Mouse (Mus musculus) WW6 (cell line): ENCODE measurements around the gene Stk10.
"Not testable (repeated sequence)": the region's sequence is repeated elsewhere in the genome, so short reads cannot be mapped to it uniquely, and the experiment has no call there.

Experiments
- DNase-seq: peaks from one replicate; pipeline ENCODE4 v3.0.0-alpha.2; 2013; ENCODE audit warnings: low read depth, low spot score

The Stk10 gene

DNA sequence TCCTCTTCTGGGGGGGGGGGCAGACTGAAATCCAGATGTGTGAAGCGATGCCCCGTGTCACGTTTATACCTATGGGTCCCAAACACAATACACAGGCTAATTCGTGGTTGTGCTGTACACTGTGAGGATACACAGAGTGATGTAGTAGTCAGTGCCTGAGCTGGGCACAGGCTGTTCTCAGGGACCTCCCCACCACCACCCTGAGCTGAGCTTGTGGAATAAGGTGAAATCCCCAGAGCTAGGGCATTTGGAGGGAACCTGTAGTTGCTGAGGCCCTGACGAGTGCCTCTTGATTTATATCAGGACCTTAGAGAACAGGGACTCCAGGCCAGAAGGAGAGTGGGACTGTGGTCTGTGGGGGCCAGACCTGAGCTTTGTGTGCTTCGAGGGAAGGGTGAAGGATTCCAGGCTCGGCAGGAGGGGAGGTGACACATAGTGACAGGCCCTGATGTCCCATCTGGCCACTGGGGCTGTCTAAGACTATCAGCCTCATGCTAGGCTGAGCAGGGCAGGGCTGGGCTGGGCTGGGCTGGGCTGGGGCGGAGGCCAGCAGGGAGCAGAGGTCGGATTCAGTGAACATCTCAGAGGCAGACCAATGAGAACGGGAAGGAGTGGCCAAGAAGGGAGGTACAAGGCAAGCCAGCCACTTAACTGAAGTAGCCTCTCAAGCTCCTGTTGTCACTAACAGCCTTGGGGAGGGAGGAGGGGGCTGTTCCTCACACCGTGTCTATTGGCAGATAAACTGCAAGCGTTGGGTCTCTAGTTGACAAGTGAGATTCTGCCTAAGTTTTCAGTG, 68.6 kb downstream of the Stk10 start:
- no peak for DNase-seq

DNA sequence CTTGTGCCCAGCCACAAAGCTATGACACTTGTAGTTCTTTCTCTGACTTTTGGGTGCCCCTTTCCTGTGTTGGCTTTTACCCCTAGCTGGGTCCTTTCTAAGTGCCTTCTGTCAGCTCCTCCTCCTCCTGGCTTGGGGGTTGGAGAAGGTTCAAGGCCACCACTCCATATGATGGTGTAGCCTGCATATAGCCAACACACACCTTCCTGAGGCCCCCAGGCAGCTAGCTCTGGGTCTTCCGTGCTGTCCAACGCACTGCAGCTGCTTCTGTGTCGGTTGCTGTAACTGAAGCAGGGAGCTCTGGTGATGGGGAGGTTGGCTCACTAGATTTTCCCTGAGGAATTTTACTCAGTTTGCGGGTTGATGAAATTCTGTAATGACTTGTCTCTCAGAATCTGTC, 71.6 kb downstream of the Stk10 start:
- DNase-seq: no peak

DNA sequence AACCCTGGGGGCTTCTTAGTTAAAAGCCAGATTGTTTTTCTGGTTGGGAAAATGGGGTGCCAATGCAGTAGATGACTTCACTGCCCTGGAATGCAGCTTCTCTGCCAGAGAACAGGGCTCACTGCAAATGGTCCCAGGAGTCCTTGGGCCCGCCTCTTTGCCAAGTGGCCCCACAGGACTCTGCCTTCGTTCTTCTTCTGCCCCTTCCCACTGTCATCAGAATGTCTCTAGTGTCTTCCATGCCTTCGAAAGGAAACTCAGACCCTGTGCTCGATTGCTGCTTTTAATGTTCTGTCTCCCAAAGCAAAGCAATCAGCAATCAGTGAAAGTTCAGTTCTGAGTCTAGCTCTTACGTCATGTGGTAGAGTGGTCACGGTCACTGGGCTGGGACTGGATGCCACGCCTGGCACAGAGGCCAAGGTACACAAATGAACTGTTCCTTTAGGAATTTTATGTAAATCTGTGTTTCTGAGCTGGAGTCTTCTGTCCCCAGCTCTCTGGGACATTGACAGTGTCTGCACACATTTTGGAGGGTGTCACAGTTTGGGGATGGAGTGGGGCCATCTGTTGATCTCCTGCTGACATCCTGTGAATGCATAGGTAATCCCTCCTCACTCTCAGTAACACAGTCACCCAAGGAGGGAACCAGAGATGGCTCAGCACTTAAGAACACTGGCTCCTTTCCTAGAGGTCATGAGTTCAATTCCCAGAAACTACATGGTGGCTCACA, 72.2 kb downstream of the Stk10 start:
- DNase-seq: no peak

DNA sequence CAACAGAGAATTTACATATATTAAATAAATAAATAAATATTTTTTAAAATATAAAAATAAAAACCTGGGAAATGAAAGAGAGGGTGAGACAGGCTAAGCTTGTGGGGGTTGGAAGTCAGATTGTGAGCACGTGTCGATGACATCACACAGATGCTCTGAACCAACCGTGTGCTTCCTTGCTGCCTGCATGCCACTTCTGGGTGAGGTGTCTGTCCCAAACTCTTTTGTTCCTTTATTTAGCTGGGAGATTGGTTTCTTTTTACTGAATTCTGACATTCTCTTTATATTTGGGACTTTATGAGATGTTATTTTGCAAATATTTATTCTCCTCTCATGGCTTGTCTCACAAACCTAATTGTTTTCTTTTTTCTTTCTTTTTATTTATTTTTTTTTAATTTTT, 72.8 kb downstream of the Stk10 start:
- DNase-seq: no peak

DNA sequence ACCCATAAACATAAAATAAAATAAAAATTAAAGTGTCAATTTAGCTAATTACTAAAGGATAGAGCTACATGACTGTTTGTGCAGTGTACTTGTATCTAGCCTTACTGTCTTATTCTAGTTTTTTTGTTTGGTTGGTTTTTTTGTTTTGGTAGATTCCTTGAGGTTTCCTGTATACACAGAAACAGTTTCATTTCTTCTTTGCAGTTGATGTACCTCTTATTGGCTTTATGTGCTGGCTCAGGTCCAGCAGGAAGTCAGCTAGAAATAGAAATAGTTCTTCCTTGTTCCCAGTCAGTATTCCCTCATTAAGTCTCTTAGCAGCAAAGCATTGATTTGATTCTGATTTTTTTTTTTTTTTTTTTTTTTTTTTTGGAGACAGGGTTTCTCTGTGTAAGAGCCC, 74.2 kb downstream of the Stk10 start:
- DNase-seq: no peak

DNA sequence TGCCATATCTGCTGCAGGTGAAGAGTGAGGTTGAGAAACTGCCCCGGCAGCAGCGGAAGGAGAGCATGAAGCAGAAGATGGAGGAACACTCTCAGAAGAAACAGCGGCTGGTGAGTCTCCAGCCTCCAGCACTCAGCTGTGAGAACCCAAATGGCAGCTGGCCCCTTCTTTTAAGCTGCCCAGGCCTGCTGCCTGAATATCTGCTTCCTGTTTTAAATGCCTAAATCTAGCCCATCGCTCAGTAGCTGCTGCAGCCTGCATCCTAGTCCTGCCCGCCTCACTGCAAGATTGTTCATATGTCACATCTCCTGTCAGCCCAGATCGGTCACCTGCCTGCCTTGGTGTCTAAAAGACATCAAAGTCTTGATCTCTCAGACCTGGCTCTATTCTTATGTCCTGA, 77.5 kb downstream of the Stk10 start:
- no peak for DNase-seq

DNA sequence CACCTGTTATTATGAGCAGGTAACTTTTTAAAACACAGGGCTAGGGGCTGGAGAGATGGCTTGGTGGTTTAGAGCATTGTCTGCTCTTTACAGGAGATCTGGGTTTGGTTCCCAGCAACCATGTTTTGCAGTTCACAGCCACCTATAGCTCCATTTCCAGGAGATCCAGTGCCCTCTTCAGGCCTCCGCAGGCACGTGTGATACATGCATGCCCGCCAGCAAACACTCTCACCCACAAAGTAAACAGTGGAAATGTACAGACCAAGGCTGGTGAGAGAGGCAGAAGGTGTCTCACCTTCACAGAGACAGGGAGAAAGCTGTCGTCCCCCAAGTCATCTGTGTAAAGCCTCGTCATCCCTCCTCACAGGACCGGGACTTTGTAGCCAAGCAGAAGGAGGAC, 79.2 kb downstream of the Stk10 start:
- no peak for DNase-seq

DNA sequence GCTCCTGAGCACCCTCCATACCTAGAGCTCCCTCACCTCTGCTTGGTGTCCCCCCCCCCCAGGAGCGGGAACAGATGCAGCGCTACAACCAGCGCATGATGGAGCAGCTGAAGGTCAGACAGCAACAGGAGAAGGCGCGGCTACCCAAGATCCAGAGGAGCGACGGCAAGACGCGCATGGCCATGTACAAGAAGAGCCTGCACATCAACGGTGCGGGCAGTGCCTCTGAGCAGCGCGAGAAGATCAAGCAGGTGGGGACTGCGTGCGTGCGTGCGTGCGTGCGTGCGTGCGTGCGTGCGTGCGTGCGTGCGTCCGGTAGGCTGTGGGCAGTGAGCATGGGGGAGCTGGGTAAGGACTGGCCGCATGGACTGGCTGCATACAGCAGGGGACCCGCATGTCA, 81.4 kb downstream of the Stk10 start:
- DNase-seq: no peak

DNA sequence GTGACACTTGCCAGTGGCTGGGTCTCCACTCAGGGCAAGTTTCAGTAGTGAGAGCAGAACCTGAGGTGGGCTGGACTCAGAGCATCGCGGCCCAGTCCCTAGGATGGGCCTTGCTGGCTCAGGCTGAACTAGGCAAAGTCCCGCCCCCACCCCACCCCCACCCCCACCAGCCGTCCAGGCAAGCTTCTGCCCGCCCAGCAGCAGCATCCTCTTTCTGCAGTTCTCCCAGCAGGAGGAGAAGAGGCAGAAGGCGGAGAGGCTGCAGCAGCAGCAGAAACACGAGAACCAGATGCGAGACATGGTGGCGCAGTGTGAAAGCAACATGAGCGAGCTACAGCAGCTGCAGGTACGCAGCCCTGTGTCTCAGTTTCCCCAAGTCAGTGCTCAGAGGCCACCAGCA, 82.5 kb downstream of the Stk10 start:
- DNase-seq: no peak

DNA sequence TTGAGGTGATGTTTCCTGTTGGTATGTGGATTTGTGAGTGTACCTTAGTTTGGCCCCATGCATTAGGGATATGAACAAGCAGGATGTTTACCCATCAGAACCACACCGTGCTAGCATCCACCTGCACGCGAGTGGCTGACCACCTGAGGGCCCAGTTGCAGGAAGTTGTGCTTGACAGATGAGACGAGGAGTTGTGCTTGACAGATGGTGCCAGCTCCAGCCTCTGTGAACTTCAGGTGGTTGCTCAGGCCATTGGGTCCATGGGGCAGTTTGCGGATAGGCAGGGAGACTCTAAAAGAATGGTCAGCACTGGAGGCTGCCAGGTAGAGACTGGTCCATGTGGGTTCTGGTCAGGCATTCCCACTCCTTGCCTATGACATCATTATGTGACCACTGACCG, 83.0 kb downstream of the Stk10 start:
- no peak for DNase-seq

DNA sequence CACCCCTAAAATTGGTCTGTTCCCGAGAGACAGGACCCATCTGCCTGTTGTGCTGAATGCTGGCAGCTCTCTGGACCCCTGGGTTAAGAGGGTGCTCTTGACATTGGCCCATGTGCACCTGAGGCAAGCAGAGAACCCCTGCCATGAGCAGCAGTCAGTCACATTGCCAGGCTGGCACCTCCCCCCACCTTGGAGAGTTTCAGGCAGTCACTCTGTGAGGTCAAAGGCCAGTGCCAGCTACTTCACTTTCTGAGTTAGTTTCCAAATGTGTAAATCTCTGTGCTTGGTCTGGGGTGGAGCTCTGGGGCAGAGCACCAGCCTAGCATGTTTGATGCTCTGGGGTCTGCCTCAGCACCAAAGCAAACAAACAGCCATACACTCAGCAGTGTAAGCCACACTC, 84.9 kb downstream of the Stk10 start:
- DNase-seq: no peak

DNA sequence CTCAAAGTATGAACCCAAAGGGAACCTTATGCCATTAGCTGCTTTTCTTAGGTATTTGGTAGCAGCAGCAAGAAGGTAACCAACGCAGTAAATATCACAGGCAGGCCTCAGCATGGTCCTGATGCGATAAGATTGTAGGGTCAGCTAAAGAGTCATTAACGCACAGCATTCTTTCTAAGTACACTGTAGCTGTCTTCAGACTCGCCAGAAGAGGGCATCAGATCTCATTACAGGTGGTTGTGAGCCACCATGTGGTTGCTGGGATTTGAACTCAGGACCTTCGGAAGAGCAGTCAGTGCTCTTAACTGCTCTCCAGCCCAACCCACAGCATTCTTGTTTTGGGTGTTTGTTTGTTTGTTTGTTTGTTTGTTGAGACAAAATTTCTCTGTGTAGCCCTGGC, 85.5 kb downstream of the Stk10 start:
- DNase-seq: not testable (repeated sequence)

DNA sequence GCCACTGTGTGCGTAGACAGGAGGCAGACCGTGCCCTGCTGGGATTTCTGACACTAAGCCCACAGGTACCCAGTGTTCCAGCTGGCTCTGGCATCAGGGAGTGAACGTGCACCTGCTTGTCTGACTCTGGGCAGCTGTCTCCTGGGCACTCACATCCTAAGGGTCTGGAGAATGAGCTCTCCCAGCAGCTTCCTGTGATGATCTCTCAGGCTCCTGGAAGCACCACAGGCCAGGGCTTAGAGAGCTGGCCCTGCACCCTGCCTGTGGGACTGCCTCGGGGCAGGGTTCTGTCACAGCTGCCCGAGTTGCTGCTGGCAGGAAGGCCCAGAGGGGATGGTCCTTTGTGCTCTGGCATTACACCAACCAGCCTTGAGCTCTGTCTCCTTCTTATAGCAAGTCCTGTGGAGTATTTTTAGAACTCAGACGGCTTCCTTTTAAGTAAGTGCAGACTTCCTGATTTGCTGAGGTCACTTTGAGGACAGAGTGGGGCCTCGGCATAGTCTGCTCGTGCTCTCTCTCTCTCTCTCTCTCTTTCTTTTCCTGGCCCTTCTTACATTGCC, 86.2 kb downstream of the Stk10 start:
- DNase-seq: no peak

DNA sequence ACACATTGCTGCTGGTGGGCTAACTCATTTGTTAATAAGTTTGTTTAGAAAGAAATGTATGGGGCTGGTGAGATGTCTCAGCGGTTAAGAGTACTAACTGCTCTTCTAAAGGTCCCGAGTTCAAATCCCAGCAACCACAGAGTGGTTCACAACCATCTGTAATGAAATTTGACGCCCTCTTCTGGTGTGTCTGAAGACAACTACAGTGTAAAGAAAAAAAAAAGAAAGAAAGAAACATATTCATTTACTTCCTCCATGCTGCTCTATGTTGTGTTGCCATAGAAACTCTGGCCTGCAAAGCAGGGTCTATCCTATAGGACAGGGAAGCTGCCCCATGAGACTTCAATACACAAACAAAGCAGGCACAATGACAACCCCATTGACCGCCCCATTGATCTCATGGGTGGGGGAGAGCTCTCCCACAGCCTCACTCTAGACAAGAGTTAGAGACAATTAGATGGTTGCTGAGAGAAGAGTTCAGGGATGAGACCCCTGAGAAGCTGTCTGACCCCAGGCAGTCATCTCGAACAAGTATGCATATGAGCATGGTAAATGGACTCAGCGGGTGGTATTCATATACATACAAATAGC, 86.9 kb downstream of the Stk10 start:
- DNase-seq: no peak

DNA sequence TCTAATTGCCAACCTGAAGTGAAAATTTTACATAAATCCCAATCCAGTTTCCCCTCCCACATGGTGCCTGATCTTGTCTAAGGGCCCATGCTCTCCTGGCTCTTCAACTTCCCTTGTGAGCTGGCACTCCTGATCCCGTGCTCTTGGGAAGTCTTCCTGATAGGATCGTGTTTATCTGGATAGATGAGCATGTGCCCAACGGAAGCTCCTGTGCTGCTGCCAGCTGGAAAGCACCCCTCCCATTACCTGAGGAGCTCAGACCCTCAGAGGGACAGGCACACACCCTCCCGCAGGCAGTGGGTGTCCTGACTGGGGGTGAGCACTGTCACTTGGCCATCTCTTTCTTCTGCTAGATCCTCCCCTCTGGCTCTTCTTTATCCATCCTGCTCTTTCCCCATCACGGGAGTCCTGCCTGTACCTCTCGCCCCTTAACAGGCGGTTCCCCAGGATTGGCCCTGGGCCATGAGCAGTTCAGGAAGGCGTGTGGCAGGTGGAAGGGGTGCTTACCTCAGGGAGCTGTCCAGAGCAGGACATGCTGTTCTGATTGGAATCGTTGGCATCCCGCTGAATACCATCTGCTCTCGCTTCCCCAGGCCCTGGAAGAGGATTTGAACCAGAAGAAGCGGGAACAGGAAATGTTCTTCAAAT, 88.8 kb downstream of the Stk10 start:
- DNase-seq: no peak

DNA sequence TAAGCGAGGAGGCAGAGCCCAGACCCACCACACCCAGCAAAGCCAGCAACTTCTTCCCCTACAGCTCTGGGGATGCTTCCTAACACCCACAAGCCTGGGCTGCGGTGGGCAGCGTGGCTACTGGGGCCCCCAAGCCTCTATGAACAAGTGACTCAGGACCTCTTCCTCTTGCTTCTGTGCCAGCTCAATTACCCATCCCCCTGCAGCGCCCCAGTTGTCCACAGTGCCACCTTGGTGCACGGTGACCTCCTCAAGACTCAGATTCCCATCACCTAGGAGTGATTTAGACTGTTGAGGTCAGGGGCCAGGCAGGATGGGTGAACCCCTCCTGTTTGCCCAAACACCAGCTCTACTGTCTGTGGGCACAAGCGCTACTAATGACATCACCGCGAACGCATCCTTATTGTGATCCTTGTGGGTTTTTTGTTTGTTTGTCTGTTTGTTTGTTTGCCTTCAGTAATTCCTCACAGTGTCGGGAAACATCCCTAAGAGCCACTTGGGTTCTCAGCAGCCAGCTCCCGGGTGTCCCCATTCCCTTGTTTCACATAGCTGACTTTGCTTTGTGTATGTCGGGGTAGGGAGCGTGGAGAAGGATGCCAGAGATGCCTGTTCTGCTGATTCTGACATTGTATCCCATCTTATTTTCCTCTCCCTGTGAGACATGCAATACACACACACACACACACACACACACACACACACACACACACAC, 89.5 kb downstream of the Stk10 start:
- no peak for DNase-seq

DNA sequence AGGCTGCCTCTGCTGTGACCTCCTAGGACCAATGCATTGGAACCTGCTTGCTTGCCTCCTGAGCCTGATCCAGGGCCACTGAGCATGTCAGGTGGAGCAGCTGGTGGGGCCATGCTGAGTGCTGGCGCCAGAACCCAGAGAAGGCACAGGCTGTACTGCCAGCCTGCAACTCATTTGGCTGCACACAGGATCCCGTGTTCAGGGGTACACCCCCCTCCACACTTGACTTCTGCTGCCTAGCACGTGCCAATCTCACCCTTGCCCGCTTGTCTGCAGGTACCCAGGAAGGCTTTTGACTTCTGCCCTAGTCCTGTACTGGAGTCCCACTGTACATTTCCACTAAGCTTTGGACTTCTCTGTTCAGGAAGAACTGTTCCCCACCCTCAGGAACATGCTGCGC, 90.1 kb downstream of the Stk10 start:
- no peak for DNase-seq

DNA sequence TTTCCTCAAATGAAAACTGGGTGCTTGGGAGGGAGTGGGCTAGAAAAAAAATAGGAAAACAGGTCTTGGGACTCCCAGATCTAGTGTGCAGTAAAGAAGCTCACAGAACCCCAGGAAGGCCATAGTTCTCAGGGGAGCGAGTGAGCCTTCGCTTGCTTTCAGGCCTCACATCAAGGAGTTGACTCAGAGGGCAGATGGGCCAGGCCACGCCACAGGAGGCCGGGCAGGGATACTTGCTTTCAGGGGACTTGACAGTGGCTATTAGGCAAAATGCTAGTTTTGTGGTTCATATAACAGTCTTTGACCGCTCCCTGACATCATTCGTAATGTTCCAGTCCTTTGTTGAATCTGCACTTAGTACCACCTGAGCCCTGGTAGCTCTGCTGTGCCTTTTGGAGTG, 90.8 kb downstream of the Stk10 start:
- DNase-seq: no peak

DNA sequence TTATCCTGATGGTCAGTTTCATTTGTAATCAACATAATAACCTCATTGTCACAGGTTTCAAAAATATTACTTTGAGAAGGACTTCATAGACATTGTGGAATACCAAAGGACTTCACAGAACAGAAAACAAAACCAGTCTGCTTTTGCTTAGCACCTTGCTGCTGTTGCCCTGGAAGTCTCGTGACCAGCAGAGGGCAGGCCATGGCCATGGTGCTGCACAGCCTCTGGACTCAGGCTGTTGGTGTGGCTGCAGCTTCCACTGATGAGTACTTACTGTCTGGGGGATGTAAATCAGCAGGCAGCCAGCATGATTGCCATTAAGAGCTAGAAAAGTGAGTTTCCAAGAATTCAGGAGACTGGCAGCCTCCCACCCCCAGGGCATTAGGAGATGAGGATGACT, 92.6 kb downstream of the Stk10 start:
- DNase-seq: no peak

DNA sequence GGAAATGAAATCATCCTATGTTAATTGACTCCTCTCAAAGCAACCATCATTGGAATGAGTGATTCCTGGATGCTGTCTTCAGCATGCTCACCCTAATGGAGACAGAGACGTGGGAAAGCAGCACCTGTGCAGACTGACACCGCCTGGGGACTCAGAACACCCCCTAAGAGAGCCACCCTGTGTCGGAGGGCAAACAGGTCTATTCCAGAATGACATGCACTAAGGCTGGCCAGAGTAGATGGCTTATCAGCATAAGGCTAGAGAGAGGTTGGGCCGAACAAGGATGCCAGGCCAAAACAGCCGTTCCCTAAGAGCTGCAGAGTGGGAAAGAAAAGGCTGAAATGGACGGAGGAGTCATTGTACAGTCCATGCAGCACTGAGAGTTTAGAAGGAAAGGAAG, 93.0 kb downstream of the Stk10 start:
- no peak for DNase-seq

DNA sequence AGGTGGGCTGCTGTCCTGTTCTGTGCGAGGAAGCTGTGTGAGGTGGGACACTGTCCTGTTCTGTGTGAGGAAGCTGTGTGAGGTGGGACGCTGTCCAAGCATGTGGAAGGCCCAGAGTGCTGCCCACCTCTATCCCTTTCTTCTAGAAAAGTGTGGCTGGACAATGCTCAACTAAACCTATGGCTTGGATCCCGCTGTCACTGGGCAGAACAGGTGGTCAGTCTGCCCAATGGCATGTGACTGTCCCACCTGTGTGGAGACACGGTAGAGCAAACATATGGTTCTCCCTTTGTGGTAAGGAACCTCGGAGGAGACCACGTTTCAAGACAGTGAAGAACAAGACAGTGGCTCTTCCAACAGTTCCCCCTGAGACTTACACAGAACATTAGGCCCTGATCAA, 94.8 kb downstream of the Stk10 start:
- no peak for DNase-seq
